Mouse (Mus musculus) hindbrain, embryonic 10.5 days (tissue): Measurements from ENCODE around the gene Olfr1410. TPM values are rescaled to one million over a fixed set of nuclear protein-coding genes. Genes with fewer than 3 reads are reported as not detected.
A peak's percentile ranks its signal among the peaks of the same experiment; 100 is the strongest.

Experiments
- DNase-seq: peaks from one replicate; pipeline ENCODE4 v3.0.0-alpha.2; 2017; ENCODE audit warnings: low spot score
- H3K27ac ChIP-seq: fragments of 300-500 bp; sonication (generic); 2 replicates; pipeline ENCODE4 v1.5.1; 2016; ENCODE audit warnings: mild to moderate bottlenecking, moderate library complexity
- H3K27me3 ChIP-seq: fragments of 300-500 bp; sonication (generic); 2 replicates; pipeline ENCODE4 v1.6.1; 2016; ENCODE audit warnings: mild to moderate bottlenecking; ENCODE audit not compliant: poor library complexity, insufficient read depth, severe bottlenecking
- H3K36me3 ChIP-seq: fragments of 300-500 bp; sonication (generic); 2 replicates; pipeline ENCODE4 v1.6.1; 2016; ENCODE audit warnings: mild to moderate bottlenecking, moderate library complexity
- H3K4me1 ChIP-seq: fragments of 300-500 bp; sonication (generic); replicated peaks from 2 replicates; pipeline ENCODE4 v1.6.1; 2016; ENCODE audit warnings: mild to moderate bottlenecking
- H3K4me3 ChIP-seq: fragments of 300-500 bp; sonication (generic); 2 replicates; pipeline ENCODE4 v1.5.1; 2016; ENCODE audit warnings: mild to moderate bottlenecking, moderate library complexity
- H3K9me3 ChIP-seq: fragments of 300-500 bp; sonication (generic); 2 replicates; pipeline ENCODE4 v1.6.1; 2016; ENCODE audit warnings: mild to moderate bottlenecking, moderate library complexity
- WGBS: fragments of 180-500 bp; shearing (Covaris S2); methylation state at CpG from one replicate; pipeline ENCODE4 v1.1.7; 2016; 5-methylcytosine and 5-hydroxymethylcytosine counted together
- polyA plus RNA-seq: library from polyadenylated mRNA; unstranded; fragments of >200 nt; fragmentation: Nextera tagmentation; extraction: Ambion mirVana; gene quantifications from 2 replicates; pipeline ENCODE4 v1.2.1, GENCODE M21; 2016

The Olfr1410 gene
- polyA plus RNA-seq, 1 experiment from 2014 or later, result not detected

- peaks cover 26% of the 10 kb centered on the region for H3K36me3 ChIP-seq
- H3K27me3 ChIP-seq, result no peaks in the 10 kb centered on the region
- H3K4me3 ChIP-seq, result no peak overlapping the region
- H3K4me1 ChIP-seq, result peaks cover 10% of the 10 kb centered on the region
- H3K9me3 ChIP-seq, result no peaks in the 10 kb centered on the region
- H3K27ac ChIP-seq, result no peak overlapping the region
- 74% methylated on average over 6 of the region's 6 CpGs for WGBS
- DNase-seq, result no peak
These were observed 27.4 kb downstream of the Olfr1410 start for GRCm38 (mm10) chr1:92632948-92633347.

- H3K4me1 ChIP-seq, result peaks cover 10% of the 10 kb centered on the region
- WGBS, result 85% methylated on average over 8 of the region's 8 CpGs
These were observed 28.1 kb downstream of the Olfr1410 start for GRCm38 (mm10) chr1:92633726-92634125.

GRCm38 (mm10) chr1:92634569-92634968 is 29.0 kb downstream of the Olfr1410 start:
- peaks cover 10% of the 10 kb centered on the region for H3K4me1 ChIP-seq
- no peak overlapping the region for H3K4me3 ChIP-seq
- no peaks in the 10 kb centered on the region for H3K27me3 ChIP-seq
- DNase-seq, result no peak
- no peaks in the 10 kb centered on the region for H3K9me3 ChIP-seq
- H3K36me3 ChIP-seq, result peaks cover 42% of the 10 kb centered on the region
- WGBS, result 62% methylated on average over 1 of the region's 1 CpGs
- peak overlapping the region; percentile 24 for H3K27ac ChIP-seq

More at GRCm38 (mm10) chr1:92633726-92634125, 28.1 kb downstream of the Olfr1410 start:
- Histone ChIP-seq H3K4me3 (no peak overlapping the region), H3K9me3 (no peaks in the 10 kb centered on the region), H3K27me3 (no peaks in the 10 kb centered on the region), H3K36me3 (peaks cover 34% of the 10 kb centered on the region), H3K27ac (no peak overlapping the region)
- DNase-seq, result no peak

GRCm38 (mm10) chr1:92634976-92635599 is 29.5 kb downstream of the Olfr1410 start:
- H3K27me3 ChIP-seq, result no peaks in the 10 kb centered on the region
- 76% methylated on average over 4 of the region's 4 CpGs for WGBS
- H3K9me3 ChIP-seq, result no peaks in the 10 kb centered on the region
- H3K27ac ChIP-seq, result peak overlapping the region; percentile 24
- peak; percentile 23 for DNase-seq
- H3K4me1 ChIP-seq, result peaks cover 13% of the 10 kb centered on the region
- no peak overlapping the region for H3K4me3 ChIP-seq
- H3K36me3 ChIP-seq, result peaks cover 48% of the 10 kb centered on the region

GRCm38 (mm10) chr1:92636015-92636414 is 30.4 kb downstream of the Olfr1410 start:
- Histone ChIP-seq H3K27me3 (no peaks in the 10 kb centered on the region), H3K27ac (0 out of 2 replicates have a peak overlapping the region, but pooled peaks have one; percentile 50), H3K9me3 (no peaks in the 10 kb centered on the region), H3K36me3 (peaks cover 48% of the 10 kb centered on the region), H3K4me1 (peaks cover 23% of the 10 kb centered on the region), H3K4me3 (no peak overlapping the region)
- no peak for DNase-seq
- 87% methylated on average over 8 of the region's 8 CpGs for WGBS

GRCm38 (mm10) chr1:92636676-92637075 is 31.1 kb downstream of the Olfr1410 start:
- Histone ChIP-seq H3K4me1 (peaks cover 25% of the 10 kb centered on the region), H3K27me3 (no peaks in the 10 kb centered on the region), H3K9me3 (no peaks in the 10 kb centered on the region), H3K27ac (no peak overlapping the region), H3K4me3 (no peak overlapping the region), H3K36me3 (peaks cover 48% of the 10 kb centered on the region)
- WGBS, result 94% methylated on average over 11 of the region's 11 CpGs
- DNase-seq, result no peak

- no peaks in the 10 kb centered on the region for H3K9me3 ChIP-seq
- DNase-seq, result no peak
- WGBS, result 94% methylated on average over 15 of the region's 15 CpGs
These were observed 32.1 kb downstream of the Olfr1410 start for GRCm38 (mm10) chr1:92637501-92638172.

GRCm38 (mm10) chr1:92638181-92638580 is 32.6 kb downstream of the Olfr1410 start:
- H3K27me3 ChIP-seq, result no peaks in the 10 kb centered on the region
- DNase-seq, result no peak
- H3K4me3 ChIP-seq, result no peak overlapping the region
- H3K27ac ChIP-seq, result no peak overlapping the region
- H3K4me1 ChIP-seq, result peaks cover 38% of the 10 kb centered on the region
- H3K9me3 ChIP-seq, result no peaks in the 10 kb centered on the region
- H3K36me3 ChIP-seq, result peaks cover 48% of the 10 kb centered on the region
- WGBS, result 92% methylated on average over 3 of the region's 3 CpGs

More at GRCm38 (mm10) chr1:92637501-92638172, 32.1 kb downstream of the Olfr1410 start:
- H3K4me3 ChIP-seq, result no peak overlapping the region
- no peak overlapping the region for H3K27ac ChIP-seq
- H3K36me3 ChIP-seq, result peaks cover 48% of the 10 kb centered on the region
- no peaks in the 10 kb centered on the region for H3K27me3 ChIP-seq
- H3K4me1 ChIP-seq, result peaks cover 35% of the 10 kb centered on the region

- no peak for DNase-seq
- 94% methylated on average over 4 of the region's 4 CpGs for WGBS
- H3K9me3 ChIP-seq, result no peaks in the 10 kb centered on the region
- no peak overlapping the region for H3K4me3 ChIP-seq
- H3K36me3 ChIP-seq, result peaks cover 48% of the 10 kb centered on the region
- no peaks in the 10 kb centered on the region for H3K27me3 ChIP-seq
- H3K4me1 ChIP-seq, result peaks cover 40% of the 10 kb centered on the region
- H3K27ac ChIP-seq, result no peak overlapping the region
These were observed 33.2 kb downstream of the Olfr1410 start for GRCm38 (mm10) chr1:92638736-92639135.

GRCm38 (mm10) chr1:92640393-92640792 is 34.8 kb downstream of the Olfr1410 start:
- Histone ChIP-seq H3K4me3 (peak overlapping the region; percentile 94), H3K9me3 (no peaks in the 10 kb centered on the region), H3K36me3 (peaks cover 47% of the 10 kb centered on the region), H3K27ac (no peak overlapping the region), H3K4me1 (peaks cover 31% of the 10 kb centered on the region), H3K27me3 (no peaks in the 10 kb centered on the region; the same call in 1 of the 2 replicates)
- 89% methylated on average over 6 of the region's 6 CpGs for WGBS
- no peak for DNase-seq

GRCm38 (mm10) chr1:92641514-92642272 is 36.1 kb downstream of the Olfr1410 start, which contains the start of gene Cops9:
Gene Cops9, minus strand, starts transcription at chr1:92641985.
- Histone ChIP-seq H3K27me3 (peaks cover 12% of the 10 kb centered on the region), H3K9me3 (no peaks in the 10 kb centered on the region), H3K4me1 (peaks cover 31% of the 10 kb centered on the region), H3K4me3 (peak within 1 kb of the TSS; percentile 94), H3K36me3 (peaks cover 34% of the 10 kb centered on the region), H3K27ac (peak within 1 kb of the TSS; percentile 92)
- WGBS, result 2% methylated on average over 50 of the region's 50 CpGs
- peak; percentile 93 for DNase-seq

GRCm38 (mm10) chr1:92643691-92644090 is 38.1 kb downstream of the Olfr1410 start:
- DNase-seq, result no peak
- WGBS, result 80% methylated on average over 4 of the region's 4 CpGs
- peaks cover 14% of the 10 kb centered on the region for H3K36me3 ChIP-seq
- H3K27me3 ChIP-seq, result peaks cover 12% of the 10 kb centered on the region
- no peak overlapping the region for H3K4me3 ChIP-seq
- H3K4me1 ChIP-seq, result peaks cover 42% of the 10 kb centered on the region
- H3K27ac ChIP-seq, result no peak overlapping the region
- H3K9me3 ChIP-seq, result no peaks in the 10 kb centered on the region
